Mouse (Mus musculus) CH12F3 (cell line): ENCODE data around the gene Kif5c.

ENCODE experiments used
- in situ Hi-C: fragments of 300-500 bp; cut with MboI; formaldehyde crosslinking; loops from 2 replicates; pipeline ENCODE4 v1.14.3; 2020; ENCODE audit warnings: low sequenced_read_pairs

The Kif5c gene

GRCm38 (mm10) chr2:49620626-49621117, 1.6 kb downstream of the Kif5c start:
- in situ Hi-C loops = no loop called here

GRCm38 (mm10) chr2:49621234-49621633, 2.1 kb downstream of the Kif5c start:
- in situ Hi-C loops = no loop called here

- in situ Hi-C loops = no loop called here
These were observed 6.5 kb downstream of the Kif5c start for GRCm38 (mm10) chr2:49625581-49625980.

GRCm38 (mm10) chr2:49627611-49628010, 8.5 kb downstream of the Kif5c start:
- in situ Hi-C loops = no loop called here

- in situ Hi-C loops = no loop called here
These were observed 9.1 kb downstream of the Kif5c start for GRCm38 (mm10) chr2:49628094-49628705.

- in situ Hi-C loops = no loop called here
These were observed 10.1 kb downstream of the Kif5c start for GRCm38 (mm10) chr2:49629181-49629580.

- in situ Hi-C loops = no loop called here
These were observed 11.5 kb downstream of the Kif5c start for GRCm38 (mm10) chr2:49630636-49631035.

GRCm38 (mm10) chr2:49633231-49633630, 14.1 kb downstream of the Kif5c start:
- in situ Hi-C loops = no loop called here

GRCm38 (mm10) chr2:49642761-49643160, 23.7 kb downstream of the Kif5c start:
- in situ Hi-C loops = no loop called here

- in situ Hi-C loops = no loop called here
These were observed 24.7 kb downstream of the Kif5c start for GRCm38 (mm10) chr2:49643756-49644155.

GRCm38 (mm10) chr2:49647591-49647990, 28.5 kb downstream of the Kif5c start:
- in situ Hi-C loops = no loop called here

- in situ Hi-C loops = no loop called here
These were observed 29.2 kb downstream of the Kif5c start for GRCm38 (mm10) chr2:49648344-49648743.

- in situ Hi-C loops = no loop called here
These were observed 29.7 kb downstream of the Kif5c start for GRCm38 (mm10) chr2:49648806-49649205.

- in situ Hi-C loops = no loop called here
These were observed 30.1 kb downstream of the Kif5c start for GRCm38 (mm10) chr2:49649211-49649610.

- in situ Hi-C loops = no loop called here
These were observed 32.6 kb downstream of the Kif5c start for GRCm38 (mm10) chr2:49651737-49652136.

- in situ Hi-C loops = no loop called here
These were observed 35.5 kb downstream of the Kif5c start for GRCm38 (mm10) chr2:49654606-49655005.

GRCm38 (mm10) chr2:49655195-49655873, 36.2 kb downstream of the Kif5c start:
- in situ Hi-C loops = no loop called here

GRCm38 (mm10) chr2:49655874-49656195, 36.7 kb downstream of the Kif5c start:
- in situ Hi-C loops = no loop called here

GRCm38 (mm10) chr2:49656988-49657387, 37.9 kb downstream of the Kif5c start:
- in situ Hi-C loops = no loop called here

- in situ Hi-C loops = no loop called here
These were observed 38.6 kb downstream of the Kif5c start for GRCm38 (mm10) chr2:49657666-49658065.

GRCm38 (mm10) chr2:49658988-49659387, 39.9 kb downstream of the Kif5c start:
- in situ Hi-C loops = no loop called here

GRCm38 (mm10) chr2:49659964-49660363, 40.9 kb downstream of the Kif5c start:
- in situ Hi-C loops = no loop called here
